Mouse (Mus musculus) brain, embryonic 14.5 days (tissue): ENCODE measurements around the gene Dock1.

Experiments
- CTCF ChIP-seq: fragments of 200-500 bp; IDR thresholded peaks from 2 replicates; pipeline ENCODE4 v1.5.1; 2012; ENCODE audit warnings: inconsistent platforms, mild to moderate bottlenecking, moderate library complexity, borderline replicate concordance; ENCODE audit not compliant: insufficient read depth, insufficient read length; ENCODE audit errors: extremely low read depth
- POLR2A ChIP-seq: fragments of 200-500 bp; IDR thresholded peaks from 2 replicates; pipeline ENCODE4 v1.6.1; 2012; ENCODE audit warnings: mild to moderate bottlenecking, inconsistent platforms, borderline replicate concordance; ENCODE audit not compliant: poor library complexity, insufficient read depth, insufficient read length, severe bottlenecking; ENCODE audit errors: extremely low read depth

GRCm38 (mm10) chr7:135150926-135151325 is 480.5 kb downstream of the Dock1 start:
- no peak for TF ChIP-seq POLR2A
- no peak for TF ChIP-seq CTCF
